Mouse (Mus musculus) brain, embryonic 14.5 days (tissue): ENCODE measurements around the gene Klk1b4.

ENCODE experiments used
- CTCF ChIP-seq: fragments of 200-500 bp; IDR thresholded peaks from 2 replicates; pipeline ENCODE4 v1.5.1; 2012; ENCODE audit warnings: inconsistent platforms, mild to moderate bottlenecking, moderate library complexity, borderline replicate concordance; ENCODE audit not compliant: insufficient read depth, insufficient read length; ENCODE audit errors: extremely low read depth
- POLR2A ChIP-seq: fragments of 200-500 bp; IDR thresholded peaks from 2 replicates; pipeline ENCODE4 v1.6.1; 2012; ENCODE audit warnings: mild to moderate bottlenecking, inconsistent platforms, borderline replicate concordance; ENCODE audit not compliant: poor library complexity, insufficient read depth, insufficient read length, severe bottlenecking; ENCODE audit errors: extremely low read depth

DNA sequence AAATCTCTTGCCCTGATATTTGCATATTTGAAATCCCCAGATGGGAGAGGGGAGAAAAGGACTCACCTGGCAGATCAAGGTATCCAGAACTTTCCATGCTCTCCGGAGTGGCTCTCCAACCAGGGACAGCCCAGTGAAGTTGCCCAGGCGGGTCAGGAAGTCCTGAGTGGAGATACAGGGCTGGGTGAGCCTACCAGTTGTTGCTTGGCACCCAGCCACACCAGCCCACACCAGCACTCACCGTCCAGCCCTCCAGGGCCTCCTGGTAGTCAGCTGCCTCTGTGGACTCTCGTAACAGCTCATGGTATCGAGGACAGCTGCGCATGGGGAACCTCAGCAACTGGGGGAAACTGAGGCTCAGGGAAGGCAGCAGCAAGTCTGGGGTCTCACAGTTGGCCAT lies 47.7 kb downstream of the Klk1b4 start:
- TF ChIP-seq POLR2A (no peak), CTCF (no peak)
